Mouse (Mus musculus): ENCODE measurements at regions not wholly inside any gene's neighbourhood (a gene's known extent, or its start where the extent isn't known, plus 50 kb on each side); places are given as distances from the start of the nearest gene placed in this dataset.

DNA sequence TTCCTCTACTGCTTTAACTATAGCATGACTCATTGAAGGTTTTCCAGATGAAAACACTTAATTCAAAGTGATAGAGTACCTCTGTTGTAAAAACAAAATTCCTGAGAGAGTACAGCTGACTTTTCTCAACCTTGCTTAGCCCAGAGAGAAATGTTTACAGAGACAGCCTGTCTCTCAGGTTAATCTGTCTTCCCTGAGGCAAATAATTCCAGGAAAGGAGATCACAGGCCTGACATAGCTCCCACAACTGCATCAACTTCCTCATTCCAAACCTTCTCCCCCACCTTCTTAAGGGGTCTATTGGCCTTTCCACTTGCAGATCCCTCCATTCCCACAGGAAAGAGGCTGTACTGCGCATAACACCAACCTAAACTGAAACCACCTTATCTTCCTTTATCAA, 586.1 kb upstream of the Impad1 start:
- no peak for DNase-seq (ENCODE audit: low spot score in 2 of 2)

DNA sequence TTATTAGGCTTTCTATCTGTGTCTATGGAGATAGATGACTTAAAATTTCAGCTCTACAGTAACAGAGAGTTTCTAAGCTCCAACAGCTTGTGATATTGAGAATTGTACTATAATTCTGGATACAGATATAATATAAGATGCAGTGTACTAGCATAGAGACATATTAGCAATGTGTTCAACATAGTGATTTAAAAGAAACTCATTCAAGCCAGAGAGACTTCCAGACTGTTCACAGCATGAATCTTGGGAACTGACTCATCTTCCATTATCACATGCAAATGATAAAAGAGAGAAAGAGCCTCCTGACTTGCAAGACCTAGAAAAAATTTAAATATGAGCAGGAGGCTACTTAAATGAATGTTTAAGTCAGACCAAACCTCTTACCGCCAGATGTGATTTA, 565.1 kb upstream of the Impad1 start:
- no peak for DNase-seq (ENCODE audit: low spot score in 2 of 2)

DNA sequence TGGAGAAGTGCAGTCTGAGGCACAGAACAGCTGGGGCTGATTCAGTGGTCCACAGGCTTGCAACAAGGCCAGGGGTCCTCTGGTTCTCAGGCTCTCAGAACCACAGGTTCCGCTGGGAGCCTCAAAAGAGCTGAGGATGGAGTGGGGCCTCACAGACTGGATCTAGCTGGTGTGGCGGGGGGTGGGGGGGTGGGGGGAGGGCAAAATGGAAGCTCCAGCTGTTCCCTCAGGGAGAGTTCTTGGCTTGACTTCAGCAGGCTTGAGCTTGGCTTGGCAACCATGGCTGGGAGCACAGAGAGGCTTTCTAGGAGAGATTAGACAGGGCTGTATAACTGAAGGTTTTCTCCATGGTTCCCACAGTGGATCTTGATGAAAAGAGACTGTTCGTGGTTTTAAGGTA, 553.1 kb upstream of the Impad1 start:
- no peak for DNase-seq (ENCODE audit: low spot score in 2 of 2)

GRCm38 (mm10) chr4:5344739-5345138, 551.6 kb upstream of the Impad1 start:
- DNase-seq (ENCODE audit: low spot score in 2 of 2), result no peak

DNA sequence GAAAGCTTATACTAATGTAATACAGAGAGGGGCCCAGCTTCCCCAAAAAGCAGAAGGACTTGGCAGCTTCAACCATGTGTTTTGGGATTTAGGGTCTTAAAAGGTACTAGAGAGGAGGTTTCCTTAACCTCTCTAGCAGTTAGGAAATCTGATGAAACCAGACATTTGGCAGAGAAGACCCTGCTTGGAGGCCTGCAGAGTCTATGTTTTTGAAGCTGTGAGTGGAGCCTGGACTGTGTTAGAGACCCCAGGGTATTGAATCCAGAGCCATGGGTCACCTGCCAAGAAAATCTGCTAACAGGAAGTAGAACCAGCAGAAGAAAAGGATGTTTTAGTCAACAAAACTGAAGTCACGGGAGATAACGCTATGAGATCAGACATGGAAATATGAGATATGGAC, 551.2 kb upstream of the Impad1 start:
- no peak for DNase-seq (ENCODE audit: low spot score in 2 of 2)

- DNase-seq (ENCODE audit: low spot score in 2 of 2), result no peak
Measured at GRCm38 (mm10) chr4:5337158-5337896, 544.2 kb upstream of the Impad1 start.

- DNase-seq (ENCODE audit: low spot score in 2 of 2), result peak in 1 of 2 experiments; percentile 13
Measured at GRCm38 (mm10) chr4:5335030-5335429, 541.9 kb upstream of the Impad1 start.

DNA sequence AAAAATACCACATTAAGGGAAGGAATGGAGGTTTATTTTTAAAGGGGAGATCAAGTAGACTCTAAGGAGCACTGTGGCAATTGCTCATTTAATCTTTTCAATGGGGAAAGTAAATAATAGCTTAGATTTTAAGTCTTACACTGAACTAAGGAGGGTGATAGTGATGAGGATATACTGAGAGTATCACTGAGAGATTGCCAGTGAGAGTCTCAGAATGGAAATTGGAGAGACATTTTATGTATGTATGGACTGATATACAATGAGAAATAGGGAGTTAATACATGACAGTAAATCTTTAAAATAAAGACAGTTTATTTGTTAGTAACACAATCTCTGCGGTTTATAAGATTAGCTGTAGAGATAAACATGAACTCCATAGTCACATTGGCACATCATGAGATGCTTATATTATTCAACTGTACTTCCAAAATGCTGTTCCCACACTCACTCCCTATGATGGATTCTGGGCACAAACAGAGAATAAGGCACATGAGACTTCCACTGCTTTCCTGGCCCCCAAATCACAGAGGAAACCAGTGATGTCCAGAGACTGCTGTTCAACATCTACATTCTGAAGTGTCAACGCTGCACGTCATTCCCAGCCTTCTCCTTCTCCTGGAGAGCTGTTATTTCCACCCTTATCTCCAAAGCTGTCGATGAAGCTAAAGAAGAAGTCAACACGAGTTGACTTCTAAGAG, 535.5 kb upstream of the Impad1 start:
- no peak for DNase-seq (ENCODE audit: low spot score in 2 of 2)

DNA sequence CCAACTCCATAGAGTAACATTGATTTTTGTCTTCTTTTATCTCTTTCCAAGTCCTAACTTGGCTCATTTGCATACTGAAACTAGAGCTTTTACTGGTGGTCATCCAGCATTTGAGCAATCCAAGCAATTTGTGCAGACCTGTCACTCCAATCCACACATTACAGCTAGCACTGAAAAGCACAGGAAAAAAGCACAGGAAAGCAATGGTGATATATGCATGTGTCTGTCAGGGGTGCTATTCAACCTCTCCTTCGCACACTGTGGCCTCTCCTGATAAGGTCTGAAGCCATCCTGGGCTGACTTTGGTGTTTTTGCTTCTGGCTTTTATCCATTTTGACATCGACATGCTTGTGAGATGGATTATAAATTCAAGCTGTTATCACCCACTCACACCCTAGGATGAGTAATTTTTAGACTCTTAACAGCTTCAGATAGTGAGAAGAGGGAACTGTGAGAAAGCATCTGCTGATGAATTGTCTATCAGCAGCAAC, 534.1 kb upstream of the Impad1 start:
- no peak for DNase-seq (ENCODE audit: low spot score in 2 of 2)

DNA sequence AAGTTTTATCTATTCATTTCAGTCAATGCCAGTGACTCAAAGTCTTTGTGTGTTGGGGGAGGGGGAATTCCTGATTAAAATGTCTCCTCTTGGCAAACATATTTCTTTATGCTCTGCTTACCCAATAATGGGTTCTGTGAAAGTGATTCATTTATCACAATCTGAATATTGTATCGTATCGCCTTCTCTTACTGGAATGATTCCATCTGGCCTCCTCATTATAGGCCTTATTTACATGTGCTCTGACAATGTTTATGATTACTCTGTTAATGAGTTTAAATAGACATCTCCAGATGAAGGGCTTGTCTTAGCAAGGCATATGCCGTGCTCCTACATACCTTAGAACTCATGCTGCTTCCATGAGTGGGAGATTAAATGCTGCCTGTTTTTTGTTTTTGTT, 508.3 kb upstream of the Impad1 start:
- DNase-seq (ENCODE audit: low spot score in 2 of 2), result no peak

- DNase-seq (ENCODE audit: low spot score in 2 of 2), result no peak
Measured at GRCm38 (mm10) chr4:5301017-5301416, 507.9 kb upstream of the Impad1 start.

- no peak for DNase-seq (ENCODE audit: low spot score in 2 of 2)
Measured at GRCm38 (mm10) chr4:5299208-5299607, 506.1 kb upstream of the Impad1 start.

DNA sequence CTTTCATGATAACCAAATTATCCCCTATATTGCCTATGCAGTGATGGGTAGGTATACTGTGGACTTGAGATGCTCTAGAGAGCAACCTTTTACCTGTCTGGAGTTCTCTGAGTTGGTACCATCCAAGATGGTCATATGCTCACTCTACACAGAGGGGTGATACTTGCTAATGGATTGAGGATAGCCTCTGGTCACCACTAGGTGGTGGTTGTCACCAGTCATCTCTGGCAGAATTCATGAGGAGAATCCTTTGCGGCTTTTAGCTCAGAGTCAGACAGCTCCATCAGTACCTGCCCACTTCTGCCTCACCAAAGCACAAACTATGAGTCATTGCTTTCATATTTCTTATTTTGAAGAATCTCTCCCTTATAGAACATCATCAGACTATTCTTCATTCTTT, 500.9 kb upstream of the Impad1 start:
- no peak for DNase-seq (ENCODE audit: low spot score in 2 of 2)

GRCm38 (mm10) chr4:5276113-5276512, 483.0 kb upstream of the Impad1 start:
- no peak for DNase-seq (ENCODE audit: low spot score in 2 of 2)
